Mouse (Mus musculus): ENCODE data around the gene Lyar.

Lyar gene

DNA sequence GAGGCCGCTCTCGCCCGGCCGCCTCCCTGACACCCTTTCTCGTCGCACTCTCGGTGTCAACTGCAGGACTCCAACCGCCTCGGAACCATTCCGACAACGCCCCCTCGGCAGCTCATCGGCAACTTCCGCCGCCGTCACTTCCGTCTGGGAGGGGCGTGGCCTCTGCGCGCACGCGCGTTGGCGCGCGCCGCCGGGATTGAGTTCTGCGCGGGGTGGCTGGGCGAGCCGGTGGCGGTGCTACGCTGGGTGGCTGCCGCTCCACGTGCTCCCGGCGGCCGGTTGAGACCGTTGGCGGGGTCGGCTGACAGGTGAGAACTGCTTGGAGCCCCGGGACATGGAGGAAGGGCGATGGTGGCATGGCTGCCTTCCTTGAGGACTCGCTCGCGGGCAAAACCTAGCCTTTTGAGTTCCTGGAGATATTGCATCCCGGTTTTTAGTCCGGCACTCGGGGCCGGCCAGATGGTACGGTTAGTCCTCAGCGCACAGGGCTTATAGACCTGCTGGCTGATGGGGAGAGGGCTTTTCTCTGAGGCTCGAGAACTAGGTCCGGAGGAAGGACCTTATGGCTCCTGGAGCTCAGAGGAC, at the start of gene Lyar, which contains the start of gene Zbtb49:
Gene Lyar (plus strand): TSS at position 143 of the 585 bp plus-strand sequence.
Gene Zbtb49 (minus strand): TSS at position 130 of the 585 bp plus-strand sequence.
- peak; percentile 93 to 94 for DNase-seq (ENCODE audit: low spot score in 2 of 2)

DNA sequence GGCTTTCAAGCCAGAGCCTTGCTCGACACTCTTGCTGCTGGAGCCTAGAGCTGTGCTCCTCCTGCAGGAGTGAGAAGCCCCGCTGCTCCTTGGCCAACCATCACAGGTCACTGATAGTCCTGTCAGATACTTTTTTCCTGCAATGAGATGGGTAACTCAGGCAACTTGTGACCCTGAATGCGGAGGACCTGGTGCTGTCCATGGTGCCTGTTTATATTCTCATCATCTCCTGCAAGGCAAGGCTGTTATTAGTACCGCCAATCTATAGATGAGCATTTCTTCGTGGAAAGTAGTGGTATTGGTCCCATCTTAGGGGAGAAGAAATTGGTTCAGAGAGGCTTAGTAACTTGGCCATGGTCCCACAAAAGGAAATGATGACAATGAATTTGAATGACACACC, 46.5 kb upstream of the Lyar start:
- no peak for DNase-seq (ENCODE audit: low spot score in 2 of 2)

DNA sequence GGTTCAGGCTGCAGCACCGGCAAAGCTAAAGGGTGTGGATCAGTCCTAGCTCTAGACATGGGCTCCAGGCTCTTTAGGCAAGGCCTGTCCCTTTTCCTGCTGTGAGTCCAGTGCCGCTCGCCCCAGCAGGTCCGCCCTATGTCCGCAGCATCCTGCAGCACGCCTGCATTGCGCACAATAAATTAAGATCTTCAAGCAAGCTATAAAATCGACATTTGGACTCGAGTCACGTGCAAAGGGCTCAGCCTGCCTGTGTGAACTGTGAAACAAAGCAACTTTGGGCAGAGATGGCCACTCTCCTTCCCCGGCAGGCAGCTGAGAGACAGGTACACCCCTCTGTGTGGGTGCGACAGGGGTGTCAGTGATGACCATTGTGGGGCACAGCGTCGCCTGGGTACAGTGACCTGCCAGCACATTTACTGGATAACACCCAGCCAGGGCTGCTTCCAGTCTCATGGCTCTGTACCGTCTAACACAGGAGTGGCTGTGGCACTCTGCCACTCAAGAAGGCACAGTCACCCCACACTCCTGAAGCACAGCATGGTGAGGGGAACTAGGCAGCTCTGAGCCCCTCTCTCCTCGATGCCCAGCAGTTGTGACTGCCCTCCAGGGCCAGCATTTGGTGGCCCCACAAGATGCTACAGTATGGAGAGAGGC, 45.9 kb upstream of the Lyar start:
- DNase-seq (ENCODE audit: low spot score in 2 of 2): no peak

DNA sequence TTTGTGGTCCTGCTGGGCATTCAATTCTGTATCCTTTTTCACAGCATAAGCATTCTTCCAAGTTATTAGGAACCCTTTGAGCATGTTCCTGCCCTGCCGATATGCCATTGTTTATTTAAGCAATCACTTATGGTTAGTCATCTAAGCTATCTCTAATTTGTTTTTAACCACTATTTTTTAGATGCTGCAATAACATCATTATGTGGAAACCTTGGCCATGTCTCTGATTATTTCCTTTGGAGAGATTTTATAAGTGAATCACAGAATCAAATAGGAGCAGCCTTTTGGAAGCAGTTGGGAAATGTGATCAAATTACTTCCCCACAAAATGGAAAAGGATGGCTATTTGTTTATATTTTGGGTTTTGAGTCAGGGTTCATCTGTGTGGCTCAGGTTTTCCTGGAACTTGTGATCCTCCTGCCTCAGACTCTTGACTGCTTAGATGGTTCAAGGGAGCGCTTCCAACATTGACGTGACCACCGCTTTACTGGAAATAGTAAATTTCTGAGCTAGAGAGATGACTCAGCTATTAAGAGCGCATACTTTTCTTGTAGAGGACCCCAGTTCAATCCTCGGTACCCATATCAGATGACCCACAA, 35.5 kb upstream of the Lyar start:
- no peak for DNase-seq (ENCODE audit: low spot score in 2 of 2)

DNA sequence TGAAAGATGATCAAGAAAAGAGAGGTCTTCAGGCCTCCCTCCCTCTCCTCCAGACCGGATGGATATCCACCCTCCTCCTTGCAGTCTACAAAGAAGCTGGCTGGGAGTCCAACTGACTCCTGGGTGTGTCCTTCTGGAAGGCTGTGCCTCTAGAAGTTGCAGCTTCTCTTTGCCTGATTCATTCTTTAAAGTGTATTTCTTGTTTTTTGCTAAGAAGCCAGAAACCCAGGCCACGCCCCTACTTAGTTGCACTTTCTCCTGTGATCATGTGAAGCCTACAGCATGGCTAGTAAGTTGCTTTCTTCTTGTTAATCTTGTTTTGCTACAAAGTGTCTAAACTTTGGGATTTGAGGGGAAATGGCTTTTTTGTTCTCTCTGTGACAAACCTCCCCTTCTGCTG, 33.3 kb upstream of the Lyar start:
- DNase-seq (ENCODE audit: low spot score in 2 of 2): no peak

DNA sequence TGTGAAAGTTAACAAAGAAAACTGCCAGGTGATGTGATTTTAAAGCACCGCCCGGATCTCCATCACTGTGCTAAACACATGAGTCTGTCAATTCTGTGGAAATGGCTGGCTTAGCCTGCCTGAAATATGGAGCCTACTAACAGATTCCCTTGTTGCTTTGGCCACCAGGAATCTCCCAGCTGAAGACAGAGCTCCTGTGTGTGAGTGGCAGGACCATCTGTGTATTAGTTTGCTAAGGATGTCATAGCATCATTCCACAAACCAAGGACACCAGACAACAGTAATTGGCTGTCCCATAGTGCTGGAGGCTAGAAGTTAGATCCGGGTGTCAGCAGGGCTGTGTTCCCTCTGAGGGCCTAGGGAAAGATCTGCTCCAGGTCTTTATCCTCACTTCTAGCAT, 29.4 kb upstream of the Lyar start:
- DNase-seq (ENCODE audit: low spot score in 2 of 2): no peak

DNA sequence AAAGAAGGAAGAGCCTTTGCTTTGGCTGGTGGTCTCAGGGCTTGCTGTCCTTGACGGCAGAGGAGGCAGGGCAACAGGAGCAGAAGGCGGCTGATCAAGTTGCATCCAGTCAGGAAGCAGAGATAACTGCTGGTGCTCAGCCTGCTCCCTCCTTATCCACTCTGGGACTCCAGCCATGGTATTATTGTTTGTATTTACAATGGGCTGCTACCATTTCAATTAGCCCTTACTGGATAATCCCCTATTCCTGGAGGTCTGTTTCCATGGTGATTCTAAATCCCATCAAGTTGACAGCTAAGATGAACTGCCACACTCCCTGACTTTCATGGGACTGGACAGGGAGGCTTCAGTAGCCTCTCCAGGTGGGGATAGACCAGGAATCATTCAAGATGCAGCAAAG, 25.3 kb upstream of the Lyar start:
- DNase-seq (ENCODE audit: low spot score in 2 of 2): no peak

DNA sequence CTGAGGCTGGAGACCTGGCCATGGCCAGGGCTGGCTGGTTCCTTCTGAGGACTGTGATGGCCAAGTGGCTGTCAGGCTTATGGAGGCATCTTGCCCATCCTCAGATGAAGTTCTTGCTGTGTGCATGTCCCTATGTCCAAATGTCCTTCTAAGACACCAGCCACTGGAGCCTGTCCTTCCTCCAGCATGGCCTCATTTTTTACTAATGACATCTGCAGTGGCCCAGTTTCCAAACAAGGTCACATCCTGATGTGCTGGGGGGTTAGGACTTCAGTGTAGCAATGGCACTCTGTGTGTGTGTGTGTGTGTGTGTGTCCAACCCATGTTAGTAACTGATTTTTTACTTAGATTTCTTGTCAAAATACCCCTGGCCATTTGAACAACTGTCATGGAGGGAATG, 24.3 kb upstream of the Lyar start:
- DNase-seq (ENCODE audit: low spot score in 2 of 2): no peak

DNA sequence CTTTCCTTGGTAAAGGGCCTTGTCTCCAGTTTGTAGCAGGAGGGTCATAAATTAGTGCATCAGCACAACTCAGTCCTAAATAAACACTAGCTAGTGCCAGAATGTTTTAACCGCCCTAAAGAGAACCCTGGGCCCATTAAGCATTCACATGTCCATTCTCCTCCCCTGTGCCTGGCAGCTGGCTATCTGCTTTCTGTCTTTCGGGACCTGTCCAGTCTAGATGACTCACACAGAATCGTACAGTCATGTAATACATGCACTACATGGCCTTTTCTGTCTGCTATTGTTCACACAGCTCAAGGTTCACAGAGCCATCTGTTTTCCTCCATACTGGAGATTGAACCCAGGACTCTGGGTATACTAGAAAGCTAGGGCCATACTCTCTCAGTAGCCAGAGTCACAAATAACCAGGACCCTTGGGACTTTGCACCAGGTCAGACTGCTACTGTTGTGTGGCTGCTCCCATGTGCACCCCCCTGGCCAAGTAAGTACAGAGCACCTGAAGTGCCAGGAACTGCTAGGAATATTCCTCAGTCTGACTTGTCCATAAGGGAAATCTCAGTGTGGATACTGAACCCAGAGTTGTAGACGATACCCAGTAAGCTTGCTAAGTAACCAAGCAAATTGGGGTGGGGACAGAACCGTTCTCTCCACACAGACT, 23.3 kb upstream of the Lyar start:
- no peak for DNase-seq (ENCODE audit: low spot score in 2 of 2)

DNA sequence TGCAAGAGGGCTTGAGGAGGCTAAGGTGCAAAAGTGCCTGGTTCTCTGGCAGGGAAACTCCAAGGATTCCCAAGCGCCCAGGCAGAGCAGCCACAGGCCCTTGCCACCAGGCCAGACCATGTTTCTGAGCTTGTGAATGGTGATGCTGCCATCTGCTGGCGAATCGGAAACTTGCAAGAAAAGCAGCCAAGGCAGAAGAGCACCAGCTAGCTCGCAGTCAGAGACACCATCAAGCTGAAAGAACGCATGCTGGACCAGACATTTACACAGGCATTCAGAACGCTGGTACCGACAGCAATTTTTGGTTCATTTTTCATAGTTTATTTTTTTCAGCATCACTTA, 22.8 kb upstream of the Lyar start:
- DNase-seq (ENCODE audit: low spot score in 2 of 2): peak; percentile 92 to 95

DNA sequence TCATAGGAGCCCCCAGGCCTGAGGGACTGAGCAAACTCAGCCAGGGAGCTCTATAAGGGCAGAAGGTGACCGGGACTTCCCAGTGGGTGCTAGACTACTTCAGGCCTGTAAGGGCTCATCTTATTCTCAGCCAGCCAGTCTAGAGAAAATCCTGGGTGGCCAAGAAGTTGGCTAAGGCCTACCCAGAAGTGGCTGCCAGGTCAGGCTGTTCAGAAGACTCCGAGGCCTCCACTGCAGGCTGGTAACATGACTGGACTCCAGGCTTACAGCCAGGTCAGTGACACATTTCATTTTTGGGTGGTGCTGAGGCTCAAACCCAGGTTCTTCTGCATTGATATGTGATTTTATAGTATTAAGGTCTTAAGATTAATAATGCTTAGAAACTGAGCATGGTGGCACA, 20.6 kb upstream of the Lyar start:
- DNase-seq (ENCODE audit: low spot score in 2 of 2): no peak

DNA sequence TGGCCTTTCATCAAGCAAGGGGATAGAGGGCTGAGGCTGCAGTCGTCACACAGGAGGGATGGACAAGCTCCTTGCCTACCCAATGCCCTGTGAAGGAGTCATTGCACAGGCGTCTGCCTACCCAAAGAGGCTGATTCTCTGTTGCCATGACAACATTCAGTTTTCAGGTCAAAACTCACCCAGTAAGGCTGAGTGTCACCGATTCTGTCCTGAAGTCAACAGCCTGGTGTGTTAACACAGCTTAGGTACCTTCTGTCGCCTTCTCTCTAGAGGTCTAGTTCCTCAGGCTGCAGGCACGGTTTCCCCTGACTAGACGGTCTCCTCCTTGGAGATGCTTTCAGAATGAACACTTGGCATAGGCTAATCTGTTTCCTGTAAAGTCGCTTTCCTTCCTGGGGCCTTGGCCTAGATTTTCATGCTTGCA, 15.0 kb upstream of the Lyar start:
- peak; percentile 29 to 49 for DNase-seq (ENCODE audit: low spot score in 2 of 2)

DNA sequence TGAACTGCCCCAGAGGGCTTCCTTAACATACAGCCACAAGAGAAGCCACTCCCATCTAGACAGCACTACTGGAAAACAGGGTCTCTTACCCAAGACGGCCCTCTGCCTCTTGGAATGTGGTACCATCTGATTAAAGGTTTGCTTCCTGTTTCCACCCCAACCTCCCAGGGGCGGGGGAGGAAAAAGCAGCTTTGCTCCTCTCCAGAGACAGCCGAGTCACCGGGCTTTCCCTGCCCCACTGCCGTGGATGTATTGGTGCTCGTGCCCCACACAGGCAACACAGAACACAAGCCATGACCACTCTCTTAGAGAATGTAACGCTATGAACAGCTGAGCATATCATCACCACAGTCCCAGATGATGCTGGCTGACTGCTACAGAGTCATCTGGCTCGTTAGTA, 11.3 kb upstream of the Lyar start:
- DNase-seq (ENCODE audit: low spot score in 2 of 2): no peak

DNA sequence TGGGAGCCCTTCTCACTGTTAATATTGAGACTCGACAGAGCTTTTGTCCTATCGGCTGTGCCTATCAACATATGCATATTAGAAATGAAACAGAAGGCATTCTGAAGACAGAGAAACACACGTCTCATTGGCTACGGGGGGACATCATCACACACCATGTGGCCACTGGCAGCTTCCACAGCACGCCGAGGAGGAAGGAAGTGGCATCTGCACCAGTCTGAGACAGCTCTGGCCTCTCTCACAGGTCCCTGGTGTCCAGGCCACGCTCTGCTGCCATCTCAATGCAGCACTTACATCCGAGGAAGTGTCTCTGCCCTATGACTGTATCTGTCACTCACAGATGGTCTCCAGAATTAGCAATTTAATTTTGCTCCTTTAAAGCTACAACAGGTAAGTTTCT, 8.6 kb upstream of the Lyar start:
- no peak for DNase-seq (ENCODE audit: low spot score in 2 of 2)

DNA sequence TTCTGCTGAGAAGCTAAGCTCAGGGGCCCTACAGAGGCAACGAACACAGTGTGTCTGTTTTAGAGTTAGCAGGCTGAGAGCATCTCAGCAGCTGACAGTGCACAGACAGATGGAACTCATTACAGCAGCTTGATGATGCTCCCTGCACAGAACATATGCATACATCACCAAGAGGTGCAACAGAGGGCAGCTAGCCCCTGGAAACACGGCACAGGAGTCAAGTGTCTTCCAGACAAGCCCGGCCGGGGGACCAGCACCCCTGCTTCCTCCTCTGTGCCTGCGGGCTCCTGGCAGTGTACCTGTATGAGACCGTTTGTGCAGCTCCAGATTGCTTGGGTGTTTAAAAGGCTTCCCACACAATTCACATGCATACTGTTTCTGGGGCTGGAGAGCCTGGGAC, 7.3 kb upstream of the Lyar start:
- DNase-seq (ENCODE audit: low spot score in 2 of 2): no peak

DNA sequence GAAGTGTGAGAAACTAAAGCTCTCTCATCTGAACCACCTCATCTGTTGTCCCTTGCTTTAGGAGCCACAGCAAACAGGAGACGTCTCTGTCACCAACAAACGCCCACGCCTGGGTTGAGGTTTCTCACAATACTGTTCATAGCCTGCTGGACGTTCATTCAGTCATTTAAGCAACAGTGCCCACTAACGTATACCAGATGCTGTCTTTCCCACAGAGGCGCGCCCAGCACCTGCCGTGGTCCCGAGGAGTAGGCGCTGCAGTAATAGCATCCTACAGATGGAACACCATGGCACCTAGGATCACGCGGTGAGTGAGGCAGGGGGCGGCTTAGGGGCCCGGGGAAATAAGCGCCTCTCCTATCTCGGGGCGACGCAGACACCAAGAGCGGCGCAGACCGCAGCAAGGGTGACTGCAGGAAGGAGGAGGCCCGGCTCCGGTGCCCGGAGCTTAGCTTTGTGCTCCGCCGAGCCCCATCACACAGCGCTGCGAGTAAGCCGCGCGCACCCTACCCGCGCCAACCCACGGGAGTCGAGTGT, 431 bp upstream of the Lyar start:
- peak; percentile 59 to 69 for DNase-seq (ENCODE audit: low spot score in 2 of 2)

DNA sequence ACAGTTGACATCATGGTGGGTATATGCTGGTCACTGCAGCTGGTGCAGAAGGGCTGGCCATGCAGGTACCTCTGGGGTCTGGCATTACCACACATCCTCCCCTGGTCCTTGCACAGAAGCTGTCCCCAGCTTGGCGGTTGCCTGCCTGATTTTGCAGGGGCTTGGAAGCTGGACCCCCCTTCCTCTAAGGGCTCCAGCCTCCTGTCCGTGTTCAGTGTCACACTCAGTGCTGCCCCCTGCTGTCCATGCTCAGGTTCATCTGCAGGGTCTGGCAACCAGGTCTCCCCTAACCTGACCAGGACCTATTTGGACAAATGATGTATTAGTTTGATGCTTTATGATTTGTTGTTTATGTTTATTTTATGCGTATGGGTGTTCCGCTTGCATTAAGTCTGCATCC, 15.2 kb downstream of the Lyar start:
- DNase-seq (ENCODE audit: low spot score in 2 of 2): peak in 1 of 2 experiments; percentile 48

DNA sequence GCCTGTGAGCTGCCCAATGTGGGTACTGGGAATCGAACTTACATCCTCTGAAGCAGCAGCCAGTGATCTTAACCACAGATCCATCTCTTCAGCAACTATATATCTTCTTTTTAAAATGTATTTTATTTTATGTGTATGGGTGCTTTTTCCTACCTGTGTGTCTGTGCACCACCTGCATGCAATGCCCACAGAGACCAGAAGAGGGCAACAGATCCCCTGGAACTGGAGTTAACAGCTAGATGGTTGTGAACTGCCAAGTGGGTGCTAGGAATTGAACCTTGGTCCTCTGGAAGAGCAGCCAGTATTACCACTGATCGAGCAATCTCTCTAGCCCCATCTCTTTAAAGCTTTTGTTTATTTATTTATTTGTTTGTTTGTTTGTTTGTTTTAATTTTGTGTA, 16.4 kb downstream of the Lyar start:
- no peak for DNase-seq (ENCODE audit: low spot score in 2 of 2)

DNA sequence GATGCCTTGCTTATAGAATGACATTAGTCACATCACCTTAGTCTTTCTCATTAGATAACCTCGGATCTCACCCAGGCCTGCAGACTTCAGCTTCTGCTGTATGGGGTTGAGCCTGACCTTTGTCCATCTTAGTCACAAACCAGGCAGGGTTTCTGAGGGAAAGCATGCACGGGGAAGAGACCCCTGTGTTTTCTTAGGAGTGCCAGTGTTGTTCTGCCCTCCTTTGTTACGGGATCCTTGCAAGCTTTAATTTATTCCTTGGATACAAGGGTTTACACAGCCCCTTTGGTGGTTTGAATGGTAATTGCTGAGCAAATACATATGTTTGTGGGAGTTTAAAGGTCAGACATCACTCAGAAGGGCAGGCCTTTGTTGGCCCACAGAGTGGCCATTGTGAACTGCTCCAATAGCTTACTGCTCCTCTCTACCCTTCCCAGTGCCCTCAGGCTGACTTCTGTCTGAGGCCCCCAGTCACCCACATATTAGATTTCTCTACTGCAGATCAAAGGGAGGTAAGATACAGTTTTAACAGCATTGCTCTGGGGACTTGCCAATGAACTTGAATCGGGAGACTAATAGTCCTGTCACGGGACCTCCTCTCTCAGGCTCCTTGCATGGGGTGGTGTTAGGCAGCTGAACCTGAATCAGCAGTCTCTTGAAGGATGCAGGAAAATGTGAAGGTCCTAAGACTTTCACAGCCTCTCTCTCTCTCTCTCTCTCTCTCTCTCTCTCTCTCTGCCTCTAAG, 20.6 kb downstream of the Lyar start:
- no peak for DNase-seq (ENCODE audit: low spot score in 2 of 2)

DNA sequence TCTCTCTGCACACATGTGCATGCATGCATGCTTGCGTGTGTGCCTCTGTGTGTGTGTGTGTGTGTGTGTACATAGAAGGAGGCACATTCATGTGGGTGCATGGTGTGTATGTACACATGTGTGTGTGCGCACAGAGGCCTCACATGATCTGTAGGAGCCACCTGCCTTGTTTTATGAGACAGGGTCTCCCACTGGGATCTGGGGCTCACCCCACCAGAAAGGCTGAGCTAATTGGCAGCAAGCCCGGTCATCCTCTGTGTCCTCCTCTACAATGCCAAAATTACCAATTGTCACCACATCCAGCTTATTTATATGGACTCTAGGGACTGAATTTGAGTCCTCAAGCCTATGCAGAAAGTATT, 21.2 kb downstream of the Lyar start:
- DNase-seq (ENCODE audit: low spot score in 2 of 2): no peak

DNA sequence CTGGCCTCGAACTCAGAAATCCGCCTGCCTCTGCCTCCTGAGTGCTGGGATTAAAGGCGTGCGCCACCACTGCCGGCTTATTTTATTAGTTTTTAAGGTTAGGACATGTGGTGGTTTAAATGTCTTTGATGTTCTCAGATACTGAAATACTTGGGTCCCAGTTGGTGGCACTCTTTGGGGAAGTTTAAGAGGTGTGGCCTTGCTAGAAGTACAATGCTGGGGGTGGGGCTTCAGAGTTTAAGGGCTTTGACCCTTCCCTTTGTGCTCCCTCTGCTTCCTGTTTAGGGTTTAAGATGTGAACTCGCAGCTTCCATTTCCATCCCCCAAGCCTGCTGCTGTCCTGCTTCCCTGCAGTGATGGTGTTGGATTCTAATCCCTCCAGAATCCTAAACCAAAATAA, 21.7 kb downstream of the Lyar start:
- no peak for DNase-seq (ENCODE audit: low spot score in 2 of 2)

DNA sequence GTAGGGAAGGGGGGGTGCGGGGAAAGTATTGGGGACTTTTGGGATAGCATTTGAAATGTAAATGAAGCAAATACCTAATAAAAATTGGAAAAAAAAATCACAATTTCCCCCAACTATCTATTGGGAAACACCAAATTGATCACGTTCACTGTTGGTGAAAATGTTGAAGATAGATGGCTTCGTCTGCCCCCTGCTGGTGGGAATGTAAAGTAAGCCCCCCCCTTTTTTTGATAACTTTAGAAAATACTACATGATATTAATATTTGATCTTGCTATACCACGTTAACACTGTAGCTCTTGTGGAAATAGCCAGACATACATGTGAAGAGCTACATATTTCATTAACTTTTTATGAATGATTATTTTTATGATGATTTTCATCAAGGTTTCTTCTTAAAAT, 34.9 kb downstream of the Lyar start:
- DNase-seq (ENCODE audit: low spot score in 2 of 2): no peak

Data from right cerebral cortex, adult 2 months (tissue).